Mouse (Mus musculus) heart, postnatal 10 days (tissue): ENCODE results near the gene Fate1. TPM values are rescaled to one million over a fixed set of nuclear protein-coding genes. Genes with fewer than 3 reads are reported as not detected.
"Not testable (repeated sequence)": the region's sequence is repeated elsewhere in the genome, so short reads cannot be mapped to it uniquely, and the experiment has no call there.

Experiments used
- DNase-seq, 2 experiments: peaks; one replicate each; pipeline ENCODE4 v3.0.0; 2021
- intact Hi-C: fragments of 180-260 bp; cut with DNase I; formaldehyde crosslinking; loops from one replicate; pipeline ENCODE4 v1.15.1; 2025
- total RNA-seq, 2 experiments: library from RNA; stranded (reverse); gene quantifications; 2 replicates each; pipeline ENCODE4 v1.2.3; 2021

The Fate1 gene
- total RNA-seq = under 1 TPM in 1 of 2 experiments, not detected in 1; 0.45 TPM

DNA sequence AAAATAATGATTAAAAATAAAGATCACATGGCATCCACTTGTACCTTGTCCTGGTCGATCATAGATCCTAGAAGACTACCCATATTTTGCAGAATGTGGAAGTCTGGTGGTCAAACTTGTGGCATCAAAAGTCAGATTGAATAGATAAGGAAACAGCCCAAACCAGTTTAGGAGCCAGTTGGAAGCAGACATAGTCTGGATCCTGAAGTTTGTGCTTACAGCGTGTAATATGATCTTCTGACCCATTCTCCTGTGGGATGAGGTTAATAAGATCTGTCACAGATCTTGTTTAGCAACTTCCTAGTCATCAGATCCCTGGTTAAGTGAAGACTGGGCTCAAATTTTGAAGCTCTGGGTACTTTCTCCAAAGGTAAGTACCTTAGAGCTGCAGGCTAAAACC lies at the start of gene Fate1:
TSS of gene Fate1 (plus strand) at position 301 of the 400 bp plus-strand sequence.
- DNase-seq = no peak
- intact Hi-C loops = no loop called here

DNA sequence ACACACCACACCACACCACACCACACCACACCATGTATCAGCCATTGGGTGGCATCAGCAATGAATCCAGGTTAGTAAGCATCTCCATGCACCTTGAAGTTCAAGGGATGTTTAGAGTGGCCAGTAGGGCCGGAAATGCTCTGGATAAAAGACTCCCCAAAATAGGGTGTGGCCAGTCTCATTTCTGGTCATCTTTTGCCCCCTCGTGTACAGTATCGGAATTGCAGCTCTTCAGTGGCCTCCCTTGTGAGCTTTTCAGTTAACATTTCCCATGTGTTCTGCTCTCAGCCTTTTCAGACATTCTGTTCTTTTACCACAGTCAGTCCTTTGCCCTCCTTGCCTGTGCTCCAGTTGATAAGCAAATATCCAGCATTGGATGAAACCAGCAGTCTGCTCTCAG lies 26.2 kb upstream of the Fate1 start:
- peak; percentile 29 to 65 for DNase-seq
- intact Hi-C loops = loop anchor here (1.0 to 2.0 kb wide), 2 partner anchors 148 to 298 kb away; no protein-coding TSS in a partner anchor

DNA sequence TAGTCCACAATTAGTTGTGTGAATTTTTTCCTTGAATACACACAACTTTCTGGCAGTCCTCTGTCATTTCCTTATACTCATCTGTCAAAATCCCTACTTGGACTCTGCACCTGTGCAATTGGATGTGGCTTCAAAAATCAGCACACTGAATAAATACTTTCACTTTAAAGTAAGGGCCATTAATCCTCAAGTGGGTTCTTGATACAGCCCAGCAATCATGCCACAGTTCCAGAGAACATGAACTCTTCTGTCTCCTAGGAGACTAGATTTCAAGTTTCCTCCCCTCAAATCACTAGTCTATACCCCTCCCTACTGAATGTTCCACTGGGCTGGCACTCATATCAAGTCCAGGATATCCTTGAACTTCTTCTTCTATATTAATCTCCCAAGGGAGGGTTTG lies 14.4 kb upstream of the Fate1 start:
- intact Hi-C loops = no loop called here
- DNase-seq = no peak

DNA sequence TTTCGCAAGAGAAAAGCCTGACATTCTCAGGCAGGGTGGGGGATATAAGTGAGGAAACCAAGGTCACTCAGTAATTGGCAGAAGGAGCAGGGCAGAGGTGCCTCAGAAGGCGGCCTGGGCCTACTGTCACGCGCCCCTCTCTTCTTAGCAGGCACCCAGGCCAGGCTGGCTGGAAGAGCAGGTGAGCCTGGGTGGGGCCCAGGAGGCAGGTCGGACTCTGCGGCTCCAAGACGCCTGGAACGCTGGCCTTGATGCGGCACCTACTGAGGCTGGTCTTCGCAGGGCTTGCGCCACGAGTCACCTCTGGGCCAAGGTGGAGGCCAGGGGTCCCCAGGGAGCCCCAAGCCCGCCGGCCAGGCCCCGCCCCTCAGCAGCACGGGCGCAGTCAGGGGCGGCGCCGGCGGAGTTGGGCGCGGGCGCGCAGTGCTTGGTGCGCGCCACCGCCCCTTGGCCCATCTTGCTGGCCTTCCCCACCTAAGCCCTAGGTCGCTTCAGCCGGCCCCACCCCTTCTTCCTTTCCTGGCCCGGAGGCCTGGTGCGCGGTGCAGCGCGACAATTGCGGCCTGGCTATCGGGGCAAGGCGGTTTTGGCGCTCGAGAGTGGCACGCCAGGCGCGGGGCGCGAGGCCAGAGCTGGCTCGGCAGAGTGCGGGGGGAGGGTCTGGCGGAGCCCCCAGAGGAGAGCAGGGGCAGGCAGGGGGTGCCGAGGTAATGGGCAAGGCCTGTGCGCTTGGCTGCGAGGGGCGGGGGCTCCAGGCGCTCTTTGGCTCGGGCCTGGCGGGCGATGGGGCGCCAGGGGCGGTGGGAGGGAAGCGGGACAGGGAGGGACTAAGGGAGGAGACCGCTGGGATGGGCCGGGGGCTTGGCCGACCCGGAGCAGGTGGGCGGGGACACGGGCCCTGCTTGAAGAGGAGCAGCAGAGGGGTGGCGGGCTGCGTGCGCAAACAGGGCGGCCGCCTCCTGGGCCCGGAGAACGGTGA lies 10.4 kb upstream of the Fate1 start, which contains the start of gene Prrg3:
TSS of gene Prrg3 (plus strand) at position 552 of the 979 bp plus-strand sequence.
- DNase-seq = peak; percentile 51 to 65
- intact Hi-C loops = loop anchor here (5.0 kb wide), 2 partner anchors 45 to 145 kb away; partner anchors contain the start of gene Vma21

DNA sequence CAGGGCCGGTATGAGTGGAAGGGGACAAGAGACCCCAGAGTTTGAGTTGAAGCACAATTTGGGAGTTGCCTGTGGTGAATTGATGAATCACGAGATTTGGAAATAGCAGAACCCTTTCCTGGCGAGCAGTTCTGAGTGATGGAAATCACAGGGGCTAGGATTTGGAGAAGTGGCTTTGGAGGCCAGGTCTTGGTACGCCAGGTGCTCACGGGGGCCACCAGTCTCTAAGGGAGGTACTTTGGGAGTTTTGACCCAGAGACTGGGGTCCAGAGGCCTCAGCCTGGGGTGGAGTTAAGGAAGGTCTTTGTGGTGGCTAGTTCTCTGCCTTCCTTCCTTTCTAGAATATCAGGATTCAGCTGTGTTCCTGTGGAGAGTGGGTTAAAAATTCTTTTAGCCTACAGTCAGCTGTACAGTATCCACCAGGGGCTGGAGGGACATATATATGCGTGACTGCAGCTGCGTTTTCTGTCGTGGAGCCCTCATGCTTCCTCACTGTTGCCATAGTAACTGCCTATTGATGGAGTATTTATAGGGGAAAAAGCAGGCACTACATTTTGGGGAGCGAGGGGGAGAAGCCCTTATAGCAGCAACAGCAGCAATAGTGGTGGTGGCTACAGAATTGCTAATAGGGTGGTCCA lies 9.4 kb upstream of the Fate1 start:
- DNase-seq = peak in 1 of 2 experiments; percentile 5
- intact Hi-C loops = loop anchor here (5.0 kb wide), 2 partner anchors 44 to 146 kb away; partner anchors contain the start of gene Vma21

DNA sequence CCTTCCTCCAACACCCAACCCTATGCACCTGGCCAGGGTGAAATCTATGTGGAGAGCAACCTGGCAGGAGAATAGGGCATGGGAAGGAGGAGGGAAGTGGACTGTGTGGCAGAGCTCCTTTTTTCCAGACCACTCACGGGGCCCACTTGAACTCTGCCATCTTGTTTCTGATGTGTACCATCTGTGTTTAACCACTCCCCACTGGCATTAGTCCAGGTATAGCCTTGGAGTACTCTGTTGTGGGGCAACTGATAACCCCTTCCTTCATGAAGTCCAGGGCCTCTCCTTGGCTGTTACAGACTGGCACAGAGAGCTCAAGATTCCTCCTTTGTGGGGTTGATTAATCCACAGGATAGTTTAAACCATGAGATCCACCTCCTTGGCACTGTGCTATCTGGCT lies 4.6 kb upstream of the Fate1 start:
- DNase-seq = no peak
- intact Hi-C loops = no loop called here

DNA sequence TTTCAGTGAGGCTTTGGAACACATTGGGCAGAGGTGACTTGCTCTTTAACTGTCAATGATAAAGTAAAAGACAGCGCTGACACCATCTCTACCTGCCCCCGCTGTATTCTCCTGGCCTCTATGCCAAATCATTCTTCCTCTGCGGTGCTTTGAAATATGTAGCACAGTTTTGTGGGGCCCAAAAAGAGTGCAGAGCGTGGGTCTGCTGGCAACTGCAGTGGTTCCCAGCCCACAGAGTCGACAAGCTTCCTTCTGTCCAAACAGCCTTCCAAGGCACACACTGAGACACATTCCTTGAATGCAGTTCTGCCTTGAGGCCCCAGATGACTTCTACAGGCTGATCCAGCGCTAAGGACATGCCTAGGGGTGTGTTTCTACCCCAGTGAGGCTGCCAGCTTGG lies 4.0 kb upstream of the Fate1 start:
- no peak for DNase-seq
- intact Hi-C loops = no loop called here

GRCm38 (mm10) chrX:71971325-71971724 lies 1.5 kb upstream of the Fate1 start:
- intact Hi-C loops = no loop called here
- DNase-seq = no peak

- intact Hi-C loops = not testable (repeated sequence)
Measured at GRCm38 (mm10) chrX:71977681-71978080, 4.9 kb downstream of the Fate1 start.

DNA sequence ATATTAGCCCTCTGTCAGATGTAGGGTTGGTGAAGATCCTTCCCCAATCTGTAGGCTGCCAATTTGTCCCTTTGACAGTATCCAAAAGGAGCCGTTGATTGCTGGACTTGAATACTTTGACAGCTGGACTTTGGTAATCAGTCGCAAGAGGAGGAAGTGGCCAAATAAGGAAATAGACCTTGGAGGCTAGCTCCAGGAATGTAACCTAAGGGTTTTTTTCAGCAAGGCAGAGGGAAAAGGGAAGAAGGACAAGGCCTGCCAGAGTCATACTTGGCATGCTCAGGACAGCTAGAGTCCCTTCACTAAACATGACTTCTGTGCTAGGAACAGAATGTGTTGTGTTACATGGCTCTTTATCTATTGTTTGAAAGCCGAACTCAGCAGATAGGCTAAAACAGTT lies 7.7 kb downstream of the Fate1 start:
- peak; percentile 5 to 16 for DNase-seq
- intact Hi-C loops = no loop called here

More at GRCm38 (mm10) chrX:71977681-71978080, 4.9 kb downstream of the Fate1 start:
- DNase-seq = not testable (repeated sequence)

- no peak for DNase-seq
- intact Hi-C loops = no loop called here
Measured at GRCm38 (mm10) chrX:71981322-71981721, 8.5 kb downstream of the Fate1 start.

GRCm38 (mm10) chrX:71983205-71983604 lies 10.4 kb downstream of the Fate1 start:
- no peak for DNase-seq
- intact Hi-C loops = no loop called here

DNA sequence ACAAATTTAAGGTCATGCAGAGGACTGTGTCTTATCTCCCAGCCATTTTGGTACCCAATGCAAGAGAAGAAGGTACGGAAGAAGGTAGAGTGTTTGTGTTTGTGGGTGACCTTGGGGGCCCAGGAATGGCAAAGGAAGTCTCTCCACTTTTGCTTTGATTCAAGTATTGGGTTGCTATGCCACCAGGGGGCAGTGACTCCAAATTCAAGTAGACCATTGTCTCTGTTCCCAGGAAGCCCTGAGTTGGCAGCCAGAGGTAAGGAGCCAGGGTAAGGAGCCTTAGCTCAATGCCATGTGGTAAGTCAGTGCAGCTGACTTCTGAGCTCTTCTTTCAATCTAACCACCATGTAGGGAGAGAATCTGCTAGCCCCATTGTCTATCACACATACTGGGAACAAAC lies 11.0 kb downstream of the Fate1 start:
- peak; percentile 18 to 23 for DNase-seq
- intact Hi-C loops = no loop called here

DNA sequence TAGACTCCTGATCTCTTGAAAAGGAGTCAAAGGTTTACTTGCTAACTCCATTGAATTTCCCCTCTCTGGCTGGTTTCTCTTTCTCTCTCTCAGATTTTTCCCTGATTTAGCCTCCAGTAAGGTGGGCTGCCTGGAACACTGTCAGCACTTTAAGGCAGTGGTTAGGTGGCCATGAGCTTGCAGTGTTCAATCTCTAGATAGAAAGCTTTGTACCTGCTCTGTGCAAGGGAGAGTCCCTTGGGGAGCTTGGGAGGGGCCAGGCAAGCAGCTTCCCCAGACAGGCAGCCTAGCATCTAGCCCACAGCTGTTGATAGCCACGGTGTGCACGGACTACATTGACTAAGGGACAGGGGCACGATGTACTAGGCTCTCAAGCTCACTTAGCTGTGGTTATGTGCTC lies 18.8 kb downstream of the Fate1 start, which contains the start of gene Cnga2:
TSS of gene Cnga2 (plus strand) at position 301 of the 400 bp plus-strand sequence.
- intact Hi-C loops = no loop called here
- DNase-seq = no peak

GRCm38 (mm10) chrX:71995972-71996371 lies 23.2 kb downstream of the Fate1 start:
- no peak for DNase-seq
- intact Hi-C loops = no loop called here

- DNase-seq = no peak
- intact Hi-C loops = loop anchor here (5.0 kb wide), 2 partner anchors 48 to 632 kb away; partner anchors contain the start of gene Prrg3
Measured at GRCm38 (mm10) chrX:72009930-72010329, 37.1 kb downstream of the Fate1 start.

- peak; percentile 53 to 57 for DNase-seq
- intact Hi-C loops = loop anchor here (5.0 kb wide), 1 partner anchor 630 kb away; no protein-coding TSS in a partner anchor
Measured at GRCm38 (mm10) chrX:72012236-72012635, 39.5 kb downstream of the Fate1 start.

DNA sequence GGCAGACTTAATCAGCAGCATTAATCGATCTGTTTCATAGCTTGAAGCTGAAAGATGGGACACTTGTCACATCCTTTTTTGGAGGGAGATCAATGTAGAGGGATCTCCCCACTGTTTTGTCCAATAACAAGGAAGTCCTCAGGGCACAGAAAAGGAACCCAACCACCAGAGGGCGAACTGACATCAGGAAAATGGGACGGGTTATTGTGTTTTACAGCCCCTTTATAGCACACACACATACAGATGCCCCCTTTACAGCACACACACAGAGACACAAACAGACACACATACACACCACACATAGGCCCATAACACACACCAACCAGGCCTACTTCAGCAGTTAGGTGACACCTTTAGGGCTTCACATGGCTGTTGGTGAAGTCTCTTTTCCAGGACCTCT lies 40.0 kb downstream of the Fate1 start:
- DNase-seq = peak; percentile 43 to 56
- intact Hi-C loops = loop anchor here (1.0 to 5.0 kb wide), 2 partner anchors 629 to 806 kb away; no protein-coding TSS in a partner anchor

DNA sequence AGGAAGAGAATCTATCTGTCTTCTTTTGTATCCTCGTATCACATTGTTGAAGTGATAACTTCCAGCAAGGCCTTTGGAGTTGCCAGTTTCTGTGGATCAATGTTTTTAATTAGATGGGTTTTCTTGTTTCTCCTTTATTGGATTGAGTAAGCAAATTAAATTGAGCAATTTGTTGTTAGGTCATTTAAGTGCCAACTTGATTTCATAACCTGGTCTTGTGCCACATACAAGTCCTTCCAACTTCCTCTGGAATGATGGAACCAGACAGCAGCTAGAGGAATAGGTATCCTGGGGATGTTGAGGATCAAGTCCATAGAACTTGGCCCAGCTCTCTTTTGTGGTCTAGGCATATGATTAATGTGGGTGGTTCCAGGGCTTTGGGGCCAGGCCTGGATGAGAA lies 49.5 kb downstream of the Fate1 start:
- intact Hi-C loops = no loop called here
- no peak for DNase-seq

- intact Hi-C loops = no loop called here
- DNase-seq = peak in 1 of 2 experiments; percentile 31
Measured at GRCm38 (mm10) chrX:72022750-72023398, 50.1 kb downstream of the Fate1 start.
